Mouse (Mus musculus) CH12.LX (cell line): Measurements from ENCODE around the gene Jhy.

ENCODE experiments used
- BHLHE40 ChIP-seq: IDR thresholded peaks from 2 replicates; pipeline ENCODE4 v1.6.1; 2011; ENCODE audit warnings: mild to moderate bottlenecking, low read depth, low read length, improper control_type of control experiment
- CTCF ChIP-seq, 2 experiments: IDR thresholded peaks in 1 of 2; conservative IDR thresholded peaks in 1 of 2; 2 replicates each; pipeline ENCODE4 v1.5.1; 2011 to 2012; ENCODE audit warnings: low read depth in 2 of 2, low read length in 2 of 2, improper control_type of control experiment in 1 of 2, inconsistent platforms in 1 of 2, mild to moderate bottlenecking in 1 of 2, moderate library complexity in 1 of 2
- E2F4 ChIP-seq: IDR thresholded peaks from 2 replicates; pipeline ENCODE4 v1.6.1; 2011; ENCODE audit warnings: low read depth, low read length, improper control_type of control experiment; ENCODE audit not compliant: insufficient replicate concordance
- ELF1 ChIP-seq: IDR thresholded peaks from 2 replicates; pipeline ENCODE4 v1.6.1; 2014; ENCODE audit warnings: low read depth, mild to moderate bottlenecking, inconsistent platforms, low read length, improper control_type of control experiment
- EP300 ChIP-seq: IDR thresholded peaks from 2 replicates; pipeline ENCODE4 v1.6.1; 2011; ENCODE audit warnings: low read length, improper control_type of control experiment
- HCFC1 ChIP-seq: IDR thresholded peaks from 2 replicates; pipeline ENCODE4 v1.6.1; 2012; ENCODE audit warnings: low read depth, mild to moderate bottlenecking, inconsistent platforms, low read length, improper control_type of control experiment
- JUND ChIP-seq: conservative IDR thresholded peaks from 2 replicates; pipeline ENCODE4 v1.6.1; 2011; ENCODE audit warnings: low read depth, low read length, improper control_type of control experiment
- POLR2A ChIP-seq: IDR thresholded peaks from 2 replicates; pipeline ENCODE4 v1.6.1; 2011; ENCODE audit warnings: low read depth, mild to moderate bottlenecking, improper control_type of control experiment, low read length
- USF1 ChIP-seq: IDR thresholded peaks from 2 replicates; pipeline ENCODE4 v1.6.1; 2014; ENCODE audit warnings: low read depth, mild to moderate bottlenecking, inconsistent platforms, low read length, improper control_type of control experiment

DNA sequence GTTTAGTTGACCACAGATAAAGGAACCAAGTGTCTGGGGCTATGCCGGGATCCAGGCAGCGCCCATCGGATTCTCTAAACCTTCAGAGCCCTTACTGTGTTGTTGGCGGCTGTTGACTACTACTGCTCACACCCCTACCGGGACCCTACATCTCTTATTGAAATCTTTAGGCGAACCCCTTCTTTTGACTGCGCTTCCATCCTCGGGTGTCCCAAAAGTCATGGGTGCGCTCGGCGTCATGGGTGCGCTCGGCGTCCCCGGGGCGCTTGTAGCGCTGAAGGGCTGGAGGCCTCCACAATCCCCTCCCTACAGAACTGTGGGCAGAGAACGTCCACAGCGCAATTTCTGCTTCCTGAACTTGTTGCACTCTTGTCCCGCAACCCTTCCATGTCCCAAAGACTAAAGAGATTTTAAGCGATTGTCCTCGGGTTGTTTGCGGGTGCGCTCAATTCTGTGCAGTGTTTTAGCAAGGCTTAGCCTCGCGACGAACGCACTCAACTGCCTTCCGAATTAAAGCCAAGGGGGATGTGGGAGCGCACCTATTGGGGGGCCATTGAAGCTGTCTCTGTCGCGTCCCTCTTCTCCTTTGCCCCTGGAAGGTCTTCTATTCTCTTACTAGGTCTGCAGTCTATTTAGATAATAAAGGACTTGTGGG, 85.5 kb downstream of the Jhy start:
- no peak for TF ChIP-seq POLR2A
- no peak for TF ChIP-seq JUND
- no peak for TF ChIP-seq USF1
- no peak for TF ChIP-seq HCFC1
- TF ChIP-seq CTCF (conservative IDR thresholded peaks at IDR 0.05 in 1 of 2, IDR thresholded peaks at IDR 0.05 in 1 of 2; ENCODE audit: low read depth in 2 of 2, low read length in 2 of 2) = no peak
- TF ChIP-seq ELF1 = no peak
- no peak for TF ChIP-seq EP300
- TF ChIP-seq BHLHE40 = no peak
- TF ChIP-seq E2F4 = no peak
